Mouse (Mus musculus) gastrocnemius, postnatal 14 days (tissue): Measurements from ENCODE around the gene Inhbb. TPM values are rescaled to one million over a fixed set of nuclear protein-coding genes. Genes with fewer than 3 reads are reported as not detected.

Source experiments
- DNase-seq: peaks from one replicate; pipeline ENCODE4 v3.0.0; 2021; ENCODE audit warnings: mixed read lengths
- intact Hi-C: fragments of 180-260 bp; cut with DNase I; formaldehyde crosslinking; loops from one replicate; pipeline ENCODE4 v1.15.1; 2025; ENCODE audit warnings: low total_unique reads
- total RNA-seq, 2 experiments: library from RNA; stranded (reverse); gene quantifications; 2 replicates each; pipeline ENCODE4 v1.2.3; 2021

Gene Inhbb
- total RNA-seq, 2 experiments from 2014 or later = 0.16 to 0.53 TPM

DNA sequence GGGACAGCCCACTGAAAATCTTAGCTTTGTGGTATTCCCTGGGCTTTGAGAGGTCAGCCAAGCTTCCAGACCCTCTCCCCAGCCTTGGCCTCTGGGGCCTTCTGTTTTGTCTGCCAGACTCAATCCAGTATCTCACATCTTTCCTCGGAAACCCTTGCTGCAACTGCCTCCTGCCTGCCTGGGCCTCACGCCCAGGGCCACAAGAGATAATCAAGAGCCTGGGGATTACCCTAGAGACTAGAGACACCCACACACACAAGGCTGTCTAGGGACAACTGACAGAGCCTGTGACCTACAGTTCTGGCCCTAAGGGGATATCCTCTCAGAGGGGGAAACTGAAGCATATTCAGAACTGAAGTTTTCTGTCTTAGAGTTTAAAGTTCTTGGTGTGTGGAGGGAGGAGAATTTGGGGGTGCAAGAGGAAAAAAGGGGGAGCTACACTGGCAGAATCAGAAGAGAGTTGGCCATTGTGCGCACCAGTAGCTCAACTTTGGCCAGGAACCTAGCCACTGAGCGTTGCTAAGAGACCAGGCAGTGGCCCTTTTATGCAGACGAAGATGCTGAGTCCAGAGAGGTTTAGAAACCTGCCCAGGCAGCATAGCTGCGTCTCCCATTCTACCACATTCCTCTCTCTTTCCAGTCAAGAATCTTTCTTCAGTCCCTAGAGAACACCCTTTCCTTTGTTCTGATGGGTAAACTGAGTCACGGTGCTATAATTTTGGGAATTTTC lies 32.1 kb downstream of the Inhbb start:
- intact Hi-C loops = no loop called here
- no peak for DNase-seq

DNA sequence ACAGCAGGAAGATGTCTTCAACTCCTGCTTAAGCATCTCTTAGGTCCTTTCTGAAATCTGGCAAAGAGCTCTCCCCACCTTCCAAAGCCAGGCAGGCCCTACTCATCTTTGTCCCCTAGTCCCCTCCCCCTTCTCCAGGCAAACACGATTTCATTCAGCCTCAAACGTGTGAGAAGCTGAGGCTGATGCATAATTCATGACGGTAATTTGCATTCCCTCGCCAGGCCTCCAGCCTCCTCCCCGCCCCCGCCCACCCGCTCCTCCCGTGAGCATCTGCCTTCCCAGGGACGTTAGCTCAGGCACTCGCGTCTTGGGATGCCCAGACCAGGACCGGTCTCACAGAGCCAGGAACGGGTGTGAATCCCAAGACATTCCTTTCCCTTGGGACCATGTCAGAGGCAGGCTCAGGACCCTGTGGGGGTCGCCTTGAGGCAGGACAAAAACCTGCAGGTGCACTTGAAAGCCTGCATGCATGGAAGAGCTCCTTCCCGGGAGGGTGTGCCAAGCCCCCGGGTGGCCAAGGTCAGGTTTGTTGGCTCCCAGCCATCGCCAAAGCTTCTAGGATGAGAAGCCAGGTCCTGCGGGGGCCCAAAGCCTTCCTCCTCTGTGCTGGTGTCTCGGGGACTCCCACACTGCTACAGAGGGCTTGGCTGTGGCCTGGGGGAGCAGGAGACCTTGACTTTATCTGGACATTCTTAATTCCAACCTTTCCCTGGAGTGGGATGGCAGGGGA lies 33.2 kb downstream of the Inhbb start:
- intact Hi-C loops = no loop called here
- DNase-seq = no peak

DNA sequence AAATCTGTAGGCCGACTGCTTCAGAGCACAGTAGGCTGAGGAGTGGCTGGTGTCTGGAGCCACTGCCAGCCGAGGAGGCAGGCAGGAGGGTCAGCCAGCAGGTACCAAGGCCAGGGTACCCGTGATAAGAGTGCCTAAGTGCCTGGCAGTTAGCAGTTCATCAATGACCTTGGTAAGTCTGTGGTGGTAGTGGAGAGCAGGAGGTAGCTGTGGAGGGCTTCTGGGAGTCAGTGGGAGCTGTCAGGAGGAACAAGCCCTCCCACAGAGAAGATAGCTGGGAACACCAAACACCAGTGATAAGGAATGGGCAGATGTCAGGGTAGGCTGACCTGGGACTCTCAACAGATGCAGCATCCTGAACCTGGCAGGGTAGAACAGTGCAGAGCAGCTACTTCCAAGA lies 35.7 kb downstream of the Inhbb start:
- intact Hi-C loops = no loop called here
- no peak for DNase-seq

DNA sequence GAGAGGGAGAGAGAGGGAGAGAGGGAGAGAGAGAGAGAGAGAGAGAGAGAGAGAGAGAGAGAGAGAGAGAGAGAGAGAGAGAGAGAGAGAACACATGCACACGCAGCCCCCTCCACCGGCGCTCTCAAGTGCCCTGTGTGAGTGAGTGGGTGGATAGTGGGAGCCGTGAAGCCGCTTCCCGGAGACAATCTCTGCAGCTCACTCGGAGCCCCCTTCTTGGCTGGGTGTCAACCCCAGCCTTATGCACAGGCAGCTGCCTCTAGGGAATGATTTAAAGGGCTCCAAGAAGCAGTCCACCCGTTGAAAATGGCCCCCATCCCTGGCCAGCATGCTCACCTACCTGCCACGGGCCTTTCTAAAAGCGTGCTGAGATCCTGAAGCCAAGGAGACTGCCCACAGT lies 38.1 kb downstream of the Inhbb start:
- no peak for DNase-seq
- intact Hi-C loops = no loop called here

DNA sequence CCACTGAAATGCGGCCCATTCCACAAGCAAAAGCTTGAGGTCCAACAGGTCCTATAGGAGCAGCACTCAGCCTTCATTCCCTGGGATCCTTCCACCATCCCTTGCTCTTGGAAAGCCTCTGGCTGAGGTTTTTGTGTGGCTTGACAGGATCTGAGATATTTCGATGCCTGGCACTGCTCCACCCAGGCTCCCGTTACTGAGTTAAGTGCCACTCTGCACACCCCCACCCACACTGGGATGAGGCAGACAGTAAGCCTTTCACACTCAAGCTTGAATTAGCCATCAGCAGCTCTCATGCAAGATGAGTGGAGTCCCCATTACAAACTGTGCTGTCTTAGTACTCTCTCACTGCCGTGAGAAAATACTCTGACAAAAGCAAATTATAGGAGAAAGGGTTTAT lies 41.4 kb downstream of the Inhbb start:
- DNase-seq = no peak
- intact Hi-C loops = no loop called here

DNA sequence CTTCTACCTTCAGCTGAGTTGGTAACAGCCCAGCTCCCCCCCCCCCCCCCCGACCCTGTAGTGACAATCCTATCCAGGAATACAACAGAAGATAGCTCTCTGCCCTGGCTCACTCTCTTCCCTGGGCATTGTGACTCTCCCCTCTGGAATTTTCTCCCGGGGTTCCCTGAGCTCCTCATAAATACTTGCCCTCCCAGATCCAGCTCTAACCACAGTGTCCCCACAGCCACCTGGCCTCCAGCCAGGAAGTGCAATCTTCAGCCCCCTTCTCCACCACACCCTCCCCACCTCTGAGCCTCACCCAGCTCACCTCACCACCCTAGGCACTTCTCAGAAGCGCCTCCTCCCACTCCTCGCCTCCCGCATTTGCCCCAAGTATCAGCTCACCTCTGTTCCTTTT lies 46.7 kb downstream of the Inhbb start:
- intact Hi-C loops = no loop called here
- no peak for DNase-seq

- no peak for DNase-seq
- intact Hi-C loops = no loop called here
These were observed 54.5 kb downstream of the Inhbb start for GRCm38 (mm10) chr1:119367546-119367945.

DNA sequence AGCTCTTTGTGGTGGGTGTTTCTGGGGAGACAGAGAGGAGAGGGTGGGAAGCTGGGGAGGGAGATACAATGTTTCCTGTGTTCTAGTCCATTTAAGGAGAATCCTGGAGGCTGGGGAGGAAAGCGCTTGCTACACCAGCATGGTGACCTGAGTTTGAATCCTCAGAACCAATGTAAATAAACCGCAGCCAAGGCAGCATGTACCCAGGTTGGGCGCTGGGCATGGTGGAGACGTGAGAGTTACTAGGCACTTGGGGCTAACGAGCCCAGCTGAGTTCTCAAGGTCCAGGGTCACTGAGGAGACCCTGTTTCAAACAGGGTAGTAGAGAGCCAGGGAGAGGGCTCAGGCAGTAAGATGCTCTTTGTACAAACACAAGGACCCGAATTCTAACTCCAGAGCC lies 55.7 kb downstream of the Inhbb start:
- intact Hi-C loops = no loop called here
- no peak for DNase-seq

Other genes with a start within 250 kb of the Inhbb start
- 10 to 100 TPM; 17.2 to 18.9 TPM for gene Ralb, start 82.5 kb upstream of the Inhbb start, total RNA-seq
- 1 to 10 TPM; 5.5 to 5.9 TPM for gene Tmem185b, start 103.9 kb upstream of the Inhbb start, total RNA-seq
- gene Epb41l5, start 226.8 kb upstream of the Inhbb start, total RNA-seq = 1 to 10 TPM; 1.5 to 2.8 TPM